Mouse (Mus musculus) mouse embryonic stem cell (cell line): ENCODE results near the gene Vcpkmt.

ENCODE experiments used
- in situ Hi-C, 2 experiments: fragments of 300-500 bp; cut with MboI; formaldehyde crosslinking; loops; 1 replicate in 1 of 2; 3 replicates in 1 of 2; pipeline ENCODE4 v1.14.3; 2019 to 2020; ENCODE audit warnings: low sequenced_read_pairs in 2 of 2, low pct_unique_long_range_greater_than_20kb in 1 of 2, mixed read lengths in 1 of 2; ENCODE audit not compliant: unreplicated experiment in 1 of 2

Gene Vcpkmt

GRCm38 (mm10) chr12:69542376-69542775, 40.5 kb downstream of the Vcpkmt start:
- in situ Hi-C loops = no loop called here

- in situ Hi-C loops = no loop called here
These were observed 41.2 kb downstream of the Vcpkmt start for GRCm38 (mm10) chr12:69541663-69542062.

GRCm38 (mm10) chr12:69539353-69539752, 43.5 kb downstream of the Vcpkmt start:
- in situ Hi-C loops = no loop called here

GRCm38 (mm10) chr12:69538362-69538950, 44.4 kb downstream of the Vcpkmt start:
- in situ Hi-C loops = no loop called here

- in situ Hi-C loops = no loop called here
These were observed 45.0 kb downstream of the Vcpkmt start for GRCm38 (mm10) chr12:69537675-69538361.

- in situ Hi-C loops = no loop called here
These were observed 45.6 kb downstream of the Vcpkmt start for GRCm38 (mm10) chr12:69537243-69537674.

GRCm38 (mm10) chr12:69536616-69537242, 46.1 kb downstream of the Vcpkmt start:
- in situ Hi-C loops = no loop called here

- in situ Hi-C loops = no loop called here
These were observed 49.6 kb downstream of the Vcpkmt start for GRCm38 (mm10) chr12:69533237-69533636.

GRCm38 (mm10) chr12:69532530-69532929, 50.3 kb downstream of the Vcpkmt start:
- in situ Hi-C loops = no loop called here

GRCm38 (mm10) chr12:69532091-69532490, 50.7 kb downstream of the Vcpkmt start:
- in situ Hi-C loops = no loop called here

- in situ Hi-C loops = no loop called here
These were observed 53.0 kb downstream of the Vcpkmt start for GRCm38 (mm10) chr12:69529694-69530403.

GRCm38 (mm10) chr12:69528275-69529032, 54.4 kb downstream of the Vcpkmt start:
- in situ Hi-C loops = no loop called here
